Mouse (Mus musculus) liver, embryonic 12.5 days (tissue): ENCODE measurements around the gene Rnf31. TPM values are rescaled to one million over a fixed set of nuclear protein-coding genes. Genes with fewer than 3 reads are reported as not detected.

Experiments used
- ATAC-seq: fragments of 200-750 bp; cut with Nextera tagmentation; 2 replicates; pipeline ENCODE4 v1.8.0; 2017; ENCODE audit warnings: moderate number of reproducible peaks, mild to moderate bottlenecking, moderate library complexity
- H3K27ac ChIP-seq: fragments of 300-500 bp; sonication (generic); 2 replicates; pipeline ENCODE4 v1.5.1; 2016; ENCODE audit warnings: mild to moderate bottlenecking
- H3K27me3 ChIP-seq: fragments of 300-500 bp; sonication (generic); replicated peaks from 2 replicates; pipeline ENCODE4 v1.6.1; 2016; ENCODE audit warnings: mild to moderate bottlenecking, moderate library complexity
- H3K36me3 ChIP-seq: fragments of 300-500 bp; sonication (generic); 2 replicates; pipeline ENCODE4 v1.6.1; 2016; ENCODE audit warnings: mild to moderate bottlenecking, moderate library complexity
- H3K4me1 ChIP-seq: fragments of 300-500 bp; sonication (generic); 2 replicates; pipeline ENCODE4 v1.6.1; 2016
- H3K4me2 ChIP-seq: fragments of 300-500 bp; sonication (generic); 2 replicates; pipeline ENCODE4 v1.6.1; 2016; ENCODE audit warnings: mild to moderate bottlenecking, moderate library complexity
- H3K4me3 ChIP-seq: fragments of 300-500 bp; sonication (generic); 2 replicates; pipeline ENCODE4 v1.5.1; 2016; ENCODE audit warnings: mild to moderate bottlenecking, moderate library complexity
- H3K9ac ChIP-seq: fragments of 300-500 bp; sonication (generic); 2 replicates; pipeline ENCODE4 v1.6.1; 2016; ENCODE audit warnings: mild to moderate bottlenecking, moderate library complexity
- H3K9me3 ChIP-seq: fragments of 300-500 bp; sonication (generic); replicated peaks from 2 replicates; pipeline ENCODE4 v1.6.1; 2016; ENCODE audit warnings: mild to moderate bottlenecking, moderate library complexity
- WGBS: fragments of 180-500 bp; shearing (Covaris S2); methylation state at CpG from one replicate; pipeline ENCODE4 v1.1.7; 2016; ENCODE audit not compliant: insufficient replicate concordance; 5-methylcytosine and 5-hydroxymethylcytosine counted together
- polyA plus RNA-seq: library from polyadenylated mRNA; unstranded; fragments of >200 nt; fragmentation: Nextera tagmentation; extraction: Ambion mirVana; gene quantifications from 2 replicates; pipeline ENCODE4 v1.2.1, GENCODE M21; 2016

Gene Rnf31
- polyA plus RNA-seq, 1 experiment from 2014 or later: 14.2 TPM

GRCm38 (mm10) chr14:55560202-55561073 lies 31.1 kb upstream of the Rnf31 start, which contains the start of gene A730061H03Rik:
Gene A730061H03Rik, minus strand, starts transcription at chr14:55560406.
- Histone ChIP-seq H3K27ac (peak within 1 kb of the TSS; percentile 99), H3K36me3 (peaks cover 37% of the 10 kb centered on the region), H3K27me3 (no peaks in the 10 kb centered on the region), H3K4me2 (peak within 1 kb of the TSS; percentile 90), H3K4me3 (peak within 1 kb of the TSS; percentile 73), H3K9me3 (no peaks in the 10 kb centered on the region), H3K9ac (peak within 1 kb of the TSS; percentile 92), H3K4me1 (peaks cover 59% of the 10 kb centered on the region)
- peak; percentile 88 for ATAC-seq
- WGBS: under 1% methylated on average over 51 of the region's 51 CpGs

GRCm38 (mm10) chr14:55561860-55562259 lies 29.6 kb upstream of the Rnf31 start:
- Histone ChIP-seq H3K9ac (peak overlapping the region; percentile 66; the same call in 1 of the 2 replicates), H3K36me3 (peaks cover 51% of the 10 kb centered on the region), H3K9me3 (no peaks in the 10 kb centered on the region), H3K4me3 (peak overlapping the region; percentile 73; the same call in 1 of the 2 replicates), H3K4me2 (peak overlapping the region; percentile 90), H3K27ac (peak overlapping the region; percentile 67), H3K27me3 (no peaks in the 10 kb centered on the region), H3K4me1 (peaks cover 44% of the 10 kb centered on the region)
- ATAC-seq: no peak
- 83% methylated on average over 10 of the region's 10 CpGs for WGBS

- H3K27ac ChIP-seq: no peak overlapping the region
- H3K36me3 ChIP-seq: peaks cover 65% of the 10 kb centered on the region
- no peaks in the 10 kb centered on the region for H3K9me3 ChIP-seq
- no peaks in the 10 kb centered on the region for H3K27me3 ChIP-seq
- no peak for ATAC-seq
- H3K9ac ChIP-seq: no peak overlapping the region
- WGBS: 90% methylated on average over 11 of the region's 11 CpGs
- H3K4me2 ChIP-seq: no peak overlapping the region
- peaks cover 30% of the 10 kb centered on the region for H3K4me1 ChIP-seq
- H3K4me3 ChIP-seq: no peak overlapping the region
Observed at GRCm38 (mm10) chr14:55563249-55563648, 28.3 kb upstream of the Rnf31 start.

- no peak overlapping the region for H3K4me2 ChIP-seq
- H3K36me3 ChIP-seq: peaks cover 88% of the 10 kb centered on the region
- H3K4me1 ChIP-seq: peaks cover 27% of the 10 kb centered on the region
- no peaks in the 10 kb centered on the region for H3K27me3 ChIP-seq
- no peaks in the 10 kb centered on the region for H3K9me3 ChIP-seq
- no peak for ATAC-seq
- no peak overlapping the region for H3K27ac ChIP-seq
- no peak overlapping the region for H3K4me3 ChIP-seq
- 77% methylated on average over 3 of the region's 3 CpGs for WGBS
- H3K9ac ChIP-seq: no peak overlapping the region
Observed at GRCm38 (mm10) chr14:55565748-55566147, 25.8 kb upstream of the Rnf31 start.

- no peak for ATAC-seq
- no peak overlapping the region for H3K9ac ChIP-seq
- H3K27ac ChIP-seq: no peak overlapping the region
- H3K9me3 ChIP-seq: no peaks in the 10 kb centered on the region
- no peak overlapping the region for H3K4me2 ChIP-seq
- peaks cover 84% of the 10 kb centered on the region for H3K36me3 ChIP-seq
- H3K27me3 ChIP-seq: no peaks in the 10 kb centered on the region
- no peak overlapping the region for H3K4me3 ChIP-seq
- WGBS: 88% methylated on average over 3 of the region's 3 CpGs
- peaks cover 23% of the 10 kb centered on the region for H3K4me1 ChIP-seq
Observed at GRCm38 (mm10) chr14:55567496-55567895, 24.0 kb upstream of the Rnf31 start.

GRCm38 (mm10) chr14:55570588-55570987 lies 20.9 kb upstream of the Rnf31 start:
- ATAC-seq: no peak
- no peak overlapping the region for H3K4me2 ChIP-seq
- H3K4me1 ChIP-seq: peaks cover 24% of the 10 kb centered on the region
- no peaks in the 10 kb centered on the region for H3K9me3 ChIP-seq
- 0 out of 2 replicates have a peak overlapping the region, but pooled peaks have one; percentile 22 for H3K27ac ChIP-seq
- no peak overlapping the region for H3K4me3 ChIP-seq
- peaks cover 53% of the 10 kb centered on the region for H3K36me3 ChIP-seq
- H3K27me3 ChIP-seq: no peaks in the 10 kb centered on the region
- WGBS: 74% methylated on average over 2 of the region's 2 CpGs
- 0 out of 2 replicates have a peak overlapping the region, but pooled peaks have one; percentile 12 for H3K9ac ChIP-seq

- Histone ChIP-seq H3K9ac (no peak overlapping the region), H3K9me3 (no peaks in the 10 kb centered on the region), H3K27ac (0 out of 2 replicates have a peak overlapping the region, but pooled peaks have one; percentile 22), H3K4me1 (peaks cover 34% of the 10 kb centered on the region), H3K36me3 (peaks cover 41% of the 10 kb centered on the region), H3K4me2 (no peak overlapping the region), H3K4me3 (no peak overlapping the region), H3K27me3 (no peaks in the 10 kb centered on the region)
- ATAC-seq: no peak
Observed at GRCm38 (mm10) chr14:55571760-55572159, 19.7 kb upstream of the Rnf31 start.

- peaks cover 59% of the 10 kb centered on the region for H3K4me1 ChIP-seq
- H3K4me2 ChIP-seq: 0 out of 2 replicates have a peak within 1 kb of the TSS, but pooled peaks have one; percentile 3
- H3K36me3 ChIP-seq: peaks cover 16% of the 10 kb centered on the region
- H3K27ac ChIP-seq: no peak within 1 kb of the TSS
- H3K27me3 ChIP-seq: no peaks in the 10 kb centered on the region
- no peaks in the 10 kb centered on the region for H3K9me3 ChIP-seq
- 65% methylated on average over 8 of the region's 8 CpGs for WGBS
- H3K4me3 ChIP-seq: no peak within 1 kb of the TSS
- ATAC-seq: no peak
- H3K9ac ChIP-seq: no peak within 1 kb of the TSS; the same call in 1 of the 2 replicates
Observed at GRCm38 (mm10) chr14:55575302-55575701, 16.2 kb upstream of the Rnf31 start, which contains the start of gene Fitm1. Gene Fitm1, plus strand, starts transcription at chr14:55575617.

- H3K4me2 ChIP-seq: 0 out of 2 replicates have a peak overlapping the region, but pooled peaks have one; percentile 3
- H3K9ac ChIP-seq: no peak overlapping the region; the same call in 1 of the 2 replicates
- no peak overlapping the region for H3K27ac ChIP-seq
- H3K4me1 ChIP-seq: peaks cover 55% of the 10 kb centered on the region
- no peaks in the 10 kb centered on the region for H3K27me3 ChIP-seq
- H3K4me3 ChIP-seq: no peak overlapping the region
- ATAC-seq: no peak
- no peaks in the 10 kb centered on the region for H3K9me3 ChIP-seq
- peaks cover 16% of the 10 kb centered on the region for H3K36me3 ChIP-seq
- WGBS: 61% methylated on average over 13 of the region's 13 CpGs
Observed at GRCm38 (mm10) chr14:55575711-55576110, 15.8 kb upstream of the Rnf31 start.

GRCm38 (mm10) chr14:55576376-55576775 lies 15.1 kb upstream of the Rnf31 start:
- H3K9ac ChIP-seq: no peak overlapping the region
- no peaks in the 10 kb centered on the region for H3K9me3 ChIP-seq
- H3K4me1 ChIP-seq: peaks cover 48% of the 10 kb centered on the region
- H3K4me2 ChIP-seq: no peak overlapping the region
- no peak for ATAC-seq
- no peak overlapping the region for H3K4me3 ChIP-seq
- H3K27ac ChIP-seq: no peak overlapping the region
- H3K27me3 ChIP-seq: no peaks in the 10 kb centered on the region
- peaks cover 19% of the 10 kb centered on the region for H3K36me3 ChIP-seq
- WGBS: 76% methylated on average over 16 of the region's 16 CpGs

- H3K9ac ChIP-seq: peak within 1 kb of the TSS; percentile 95
- peak within 1 kb of the TSS; percentile 85 for H3K4me2 ChIP-seq
- H3K4me3 ChIP-seq: peak within 1 kb of the TSS; percentile 89
- ATAC-seq: peak; percentile 79
- H3K4me1 ChIP-seq: peaks cover 53% of the 10 kb centered on the region
- H3K9me3 ChIP-seq: no peaks in the 10 kb centered on the region
- peaks cover 30% of the 10 kb centered on the region for H3K36me3 ChIP-seq
- peak within 1 kb of the TSS; percentile 80 for H3K27ac ChIP-seq
- no peaks in the 10 kb centered on the region for H3K27me3 ChIP-seq
- WGBS: 1% methylated on average over 31 of the region's 32 CpGs
Observed at GRCm38 (mm10) chr14:55577871-55578667, 13.4 kb upstream of the Rnf31 start, which contains the start of gene Psme1. Gene Psme1, plus strand, starts transcription at chr14:55578123.
